Mouse (Mus musculus): Measurements from ENCODE around the gene Dusp7. TPM values are rescaled to one million over a fixed set of nuclear protein-coding genes. Genes with fewer than 3 reads are reported as not detected.

Gene Dusp7
- 8.9 and 13.8 TPM in 2 replicates for polyA plus RNA-seq (2015; fragmentation: Nextera tagmentation; extraction: Ambion mirVana)

DNA sequence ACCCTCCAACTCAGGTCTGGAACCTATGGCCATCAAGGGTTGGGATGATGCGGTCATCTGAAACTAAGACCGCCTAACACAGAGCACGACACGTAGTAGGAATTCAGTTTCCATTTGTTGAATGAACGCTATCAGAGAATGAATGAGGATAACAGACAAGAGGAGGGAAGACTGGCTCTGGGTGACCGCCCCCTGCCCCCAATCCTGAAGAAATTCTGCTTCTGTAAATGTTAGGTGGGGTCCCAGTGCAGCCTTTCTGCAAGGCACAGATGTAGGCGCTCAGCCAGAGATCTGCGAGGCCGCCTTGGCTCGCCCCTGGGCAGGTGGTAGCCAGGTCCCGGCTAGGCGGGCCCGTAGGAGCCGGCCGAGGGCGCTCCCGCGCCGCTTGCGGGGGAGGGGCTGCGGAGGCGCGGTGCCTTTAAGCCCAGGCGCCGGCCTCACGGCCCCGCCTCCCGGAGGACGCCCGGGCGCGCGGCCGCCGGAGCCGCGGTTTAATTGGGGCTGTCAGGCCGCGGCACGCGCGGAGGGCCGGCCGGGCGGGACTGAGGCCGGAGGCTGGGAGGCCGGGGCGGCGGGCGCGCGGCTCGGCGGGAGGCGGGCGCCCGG lies at the start of gene Dusp7:
TSS of gene Dusp7 (plus strand) at position 521 of the 606 bp plus-strand sequence.
- Histone ChIP-seq H3K4me3 (peak within 1 kb of the TSS; percentile 72), H3K4me1 (replicated peaks) (peaks cover 44% of the 10 kb centered on the region), H3K36me3 (peaks cover 9% of the 10 kb centered on the region; the same call in 1 of the 2 replicates), H3K4me2 (peak within 1 kb of the TSS; percentile 93), H3K27me3 (no peaks in the 10 kb centered on the region), H3K27ac (peak within 1 kb of the TSS; percentile 93), H3K9me3 (replicated peaks) (no peaks in the 10 kb centered on the region), H3K9ac (peak within 1 kb of the TSS; percentile 84)
- peak; percentile 76 for ATAC-seq (replicated peaks; ENCODE audit: insufficient number of reproducible peaks, insufficient read depth, low FRiP score, low read depth)
- under 1% methylated on average over 44 of the region's 57 CpGs for WGBS

DNA sequence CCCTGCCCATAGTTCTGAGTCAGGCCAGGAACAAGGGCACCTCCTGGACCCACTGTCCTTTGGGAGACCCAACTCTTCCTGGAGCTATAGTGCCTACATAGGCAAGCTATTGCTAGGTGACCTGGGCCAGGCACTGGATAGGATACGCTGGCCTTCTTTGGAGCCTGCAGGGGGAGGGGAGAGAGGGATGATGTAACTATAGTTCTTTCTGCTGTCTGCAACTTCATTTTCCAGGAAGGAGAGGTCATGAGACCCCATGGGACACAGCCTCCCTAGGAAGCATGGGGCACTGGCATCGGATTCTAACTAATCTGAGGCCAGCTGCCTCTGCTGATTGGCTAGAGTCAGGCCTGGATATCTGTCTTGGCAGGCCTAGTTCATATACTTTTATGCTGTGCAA lies 49.3 kb upstream of the Dusp7 start:
- Histone ChIP-seq H3K27ac (peak overlapping the region; percentile 67), H3K9me3 (replicated peaks) (no peaks in the 10 kb centered on the region), H3K9ac (0 out of 2 replicates have a peak overlapping the region, but pooled peaks have one; percentile 3), H3K36me3 (no peaks in the 10 kb centered on the region; the same call in 1 of the 2 replicates), H3K4me1 (replicated peaks) (peaks cover 34% of the 10 kb centered on the region), H3K4me2 (no peak overlapping the region), H3K4me3 (no peak overlapping the region), H3K27me3 (no peaks in the 10 kb centered on the region)
- WGBS, result 9% methylated on average over 2 of the region's 2 CpGs
- peak; percentile 43 for ATAC-seq (replicated peaks; ENCODE audit: insufficient number of reproducible peaks, insufficient read depth, low FRiP score, low read depth)

DNA sequence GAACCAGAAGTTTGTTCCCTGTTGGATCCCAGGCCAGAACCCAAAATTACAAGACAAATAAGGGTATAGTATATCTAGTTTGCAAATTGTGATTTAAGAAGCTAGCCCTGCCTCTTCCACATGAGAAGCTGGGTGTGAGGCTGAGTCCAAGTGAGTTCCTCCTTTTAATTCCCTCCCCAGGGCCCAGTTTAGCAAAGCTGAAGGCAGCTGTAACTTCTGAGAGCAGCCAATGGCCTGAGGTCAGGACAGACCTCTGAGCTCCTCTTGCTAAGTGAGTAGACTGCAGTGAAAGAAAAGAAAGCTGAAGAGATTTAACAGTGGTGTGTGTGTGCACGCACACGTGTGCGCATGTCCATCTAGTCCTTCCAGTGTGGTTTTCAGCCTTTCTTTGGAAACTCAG lies 45.9 kb upstream of the Dusp7 start:
- 85% methylated on average over 3 of the region's 3 CpGs for WGBS

DNA sequence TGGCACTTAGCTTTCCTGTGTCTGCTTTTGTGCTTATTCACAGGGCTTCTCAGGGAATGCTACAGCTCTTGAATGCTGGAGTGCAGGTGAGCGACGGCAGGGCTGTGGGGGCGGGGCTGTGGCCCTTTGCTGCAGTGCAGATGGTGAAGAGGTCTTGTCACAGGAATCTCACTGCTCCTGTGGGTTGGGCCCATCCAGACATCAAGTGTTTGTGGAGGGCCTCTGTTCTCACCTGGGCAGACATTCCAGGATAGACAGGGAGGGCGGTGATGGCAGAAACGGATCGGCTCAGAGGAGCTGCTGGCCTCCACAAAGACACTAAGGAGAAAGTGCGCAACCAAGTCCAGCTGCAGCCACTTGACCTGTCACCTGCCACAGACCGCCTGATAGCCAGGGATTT lies 42.2 kb upstream of the Dusp7 start:
- ATAC-seq (replicated peaks; ENCODE audit: insufficient number of reproducible peaks, insufficient read depth, low FRiP score, low read depth), result no peak
- H3K27me3 ChIP-seq, result no peaks in the 10 kb centered on the region
- H3K4me2 ChIP-seq, result no peak overlapping the region
- H3K9ac ChIP-seq, result no peak overlapping the region
- H3K4me3 ChIP-seq, result no peak overlapping the region
- 64% methylated on average over 8 of the region's 8 CpGs for WGBS
- no peak overlapping the region for H3K27ac ChIP-seq
- peaks cover 22% of the 10 kb centered on the region for H3K4me1 ChIP-seq (replicated peaks)
- no peaks in the 10 kb centered on the region for H3K9me3 ChIP-seq (replicated peaks)
- no peaks in the 10 kb centered on the region for H3K36me3 ChIP-seq

More for the DNA sequence above, 45.9 kb upstream of the Dusp7 start:
- Histone ChIP-seq H3K36me3 (no peaks in the 10 kb centered on the region), H3K9me3 (replicated peaks) (no peaks in the 10 kb centered on the region), H3K27me3 (no peaks in the 10 kb centered on the region), H3K4me2 (no peak overlapping the region), H3K4me1 (replicated peaks) (peaks cover 34% of the 10 kb centered on the region), H3K4me3 (no peak overlapping the region), H3K27ac (no peak overlapping the region), H3K9ac (no peak overlapping the region)
- no peak for ATAC-seq (replicated peaks; ENCODE audit: insufficient number of reproducible peaks, insufficient read depth, low FRiP score, low read depth)

DNA sequence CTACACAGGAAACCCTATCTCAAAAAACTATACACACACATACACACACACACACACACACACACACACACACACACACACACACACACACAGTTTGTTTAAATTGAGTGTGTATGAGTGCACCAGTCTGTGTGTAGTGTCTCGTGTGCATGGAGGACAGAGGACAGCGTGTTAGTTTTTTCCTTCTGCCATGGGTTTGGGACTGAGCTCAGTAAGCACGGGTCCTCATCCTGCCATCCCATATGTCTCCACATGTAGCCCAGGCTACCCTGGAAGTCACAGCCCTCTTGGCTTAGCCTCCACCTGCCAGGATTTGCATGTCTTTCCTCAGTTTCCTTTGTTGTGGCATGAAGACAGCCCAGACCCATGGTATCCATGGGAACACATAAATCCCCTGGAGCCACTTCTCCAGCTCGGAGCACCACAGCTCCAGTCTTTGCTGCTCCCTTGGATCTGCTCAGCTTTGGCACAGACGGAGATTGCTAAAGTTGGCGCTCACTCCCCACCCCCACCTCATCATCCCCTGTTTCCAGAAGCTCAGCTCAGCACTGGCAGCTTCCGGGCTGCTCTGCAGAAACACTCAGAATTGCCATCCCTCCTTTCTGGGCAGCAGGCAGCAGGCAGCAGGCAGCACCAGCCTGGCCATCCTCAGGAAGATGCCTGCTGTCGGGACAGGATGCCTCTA lies 41.2 kb upstream of the Dusp7 start:
- no peaks in the 10 kb centered on the region for H3K36me3 ChIP-seq

DNA sequence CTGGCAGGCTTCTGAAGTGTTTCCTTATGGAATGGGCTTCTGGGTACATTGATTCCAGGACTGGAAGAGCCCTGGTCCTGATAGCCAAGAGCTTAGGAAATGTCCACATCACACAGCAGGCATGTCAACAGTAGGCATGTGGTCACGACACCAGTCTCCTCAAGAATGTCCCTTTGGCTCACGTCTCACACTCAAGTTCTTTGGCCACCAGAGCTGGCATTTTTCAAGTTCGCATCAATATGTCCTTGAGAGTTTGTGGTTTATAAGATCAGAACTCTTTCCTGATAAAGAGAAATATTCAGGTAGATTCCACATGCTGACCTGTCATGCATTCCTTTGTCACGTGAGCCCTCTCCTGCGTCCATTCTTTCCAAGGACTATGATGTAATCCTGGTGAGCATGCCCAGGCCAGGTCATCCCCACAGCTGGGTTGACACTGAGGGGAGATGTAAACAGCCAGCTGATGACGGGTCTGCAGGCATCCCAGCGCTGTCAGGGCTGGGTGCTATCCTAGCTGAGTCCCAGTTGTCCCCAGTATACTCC lies 40.3 kb upstream of the Dusp7 start:
- no peak overlapping the region for H3K9ac ChIP-seq
- WGBS, result 49% methylated on average over 7 of the region's 7 CpGs

More for the DNA sequence above, 41.2 kb upstream of the Dusp7 start:
- Histone ChIP-seq H3K4me3 (no peak overlapping the region), H3K9ac (no peak overlapping the region), H3K27me3 (no peaks in the 10 kb centered on the region), H3K4me1 (replicated peaks) (peaks cover 17% of the 10 kb centered on the region), H3K4me2 (no peak overlapping the region), H3K9me3 (replicated peaks) (no peaks in the 10 kb centered on the region), H3K27ac (no peak overlapping the region)
- WGBS, result 77% methylated on average over 8 of the region's 8 CpGs
- ATAC-seq (replicated peaks; ENCODE audit: insufficient number of reproducible peaks, insufficient read depth, low FRiP score, low read depth), result 0 out of 2 replicates have a peak, but pooled peaks have one; percentile 38

DNA sequence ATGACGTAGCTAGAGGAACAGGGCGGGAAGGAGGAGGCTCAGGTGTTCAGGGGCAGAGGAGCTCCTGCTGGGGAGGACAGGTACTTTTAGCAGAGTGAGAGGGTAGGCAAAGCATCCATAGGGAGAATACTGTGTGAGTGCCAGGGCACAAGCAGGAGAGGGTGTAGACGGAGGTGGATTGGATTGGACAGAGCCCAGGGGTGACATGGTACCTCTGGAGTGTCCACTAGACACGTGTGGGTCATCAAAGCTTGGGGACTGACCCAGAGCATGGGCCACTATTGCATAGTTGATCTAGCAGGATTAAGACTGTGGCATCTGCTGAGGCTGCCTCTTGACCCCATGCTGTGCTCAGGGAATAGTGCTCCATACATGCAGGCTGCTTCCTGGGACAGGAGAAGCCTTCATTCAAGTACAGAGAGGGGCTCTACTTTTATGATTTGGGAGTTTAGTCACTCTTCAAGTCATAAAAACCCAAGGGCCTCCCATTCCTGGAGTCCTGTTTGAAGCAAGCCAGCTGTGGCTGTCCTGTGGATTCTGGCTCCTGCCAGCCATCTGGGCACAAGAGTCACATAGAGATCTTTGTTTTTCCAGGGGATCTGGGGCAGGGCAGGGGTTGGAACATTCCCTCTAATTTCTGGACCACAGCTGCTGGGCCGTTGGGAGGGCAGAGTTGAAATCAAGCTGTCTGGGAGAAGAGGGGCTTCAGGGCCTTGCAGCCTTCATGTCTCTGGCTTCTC lies 39.5 kb upstream of the Dusp7 start:
- WGBS, result 72% methylated on average over 5 of the region's 5 CpGs
- H3K27me3 ChIP-seq, result no peaks in the 10 kb centered on the region
- H3K9ac ChIP-seq, result no peak overlapping the region
- no peak for ATAC-seq (replicated peaks; ENCODE audit: insufficient number of reproducible peaks, insufficient read depth, low FRiP score, low read depth)
- H3K27ac ChIP-seq, result no peak overlapping the region
- no peaks in the 10 kb centered on the region for H3K9me3 ChIP-seq (replicated peaks)
- H3K36me3 ChIP-seq, result no peaks in the 10 kb centered on the region
- no peak overlapping the region for H3K4me2 ChIP-seq
- peaks cover 13% of the 10 kb centered on the region for H3K4me1 ChIP-seq (replicated peaks)
- H3K4me3 ChIP-seq, result no peak overlapping the region

More for the DNA sequence above, 40.3 kb upstream of the Dusp7 start:
- Histone ChIP-seq H3K27ac (no peak overlapping the region), H3K4me2 (no peak overlapping the region), H3K4me1 (replicated peaks) (peaks cover 13% of the 10 kb centered on the region), H3K27me3 (no peaks in the 10 kb centered on the region), H3K4me3 (no peak overlapping the region), H3K36me3 (no peaks in the 10 kb centered on the region), H3K9me3 (replicated peaks) (no peaks in the 10 kb centered on the region)
- no peak for ATAC-seq (replicated peaks; ENCODE audit: insufficient number of reproducible peaks, insufficient read depth, low FRiP score, low read depth)

DNA sequence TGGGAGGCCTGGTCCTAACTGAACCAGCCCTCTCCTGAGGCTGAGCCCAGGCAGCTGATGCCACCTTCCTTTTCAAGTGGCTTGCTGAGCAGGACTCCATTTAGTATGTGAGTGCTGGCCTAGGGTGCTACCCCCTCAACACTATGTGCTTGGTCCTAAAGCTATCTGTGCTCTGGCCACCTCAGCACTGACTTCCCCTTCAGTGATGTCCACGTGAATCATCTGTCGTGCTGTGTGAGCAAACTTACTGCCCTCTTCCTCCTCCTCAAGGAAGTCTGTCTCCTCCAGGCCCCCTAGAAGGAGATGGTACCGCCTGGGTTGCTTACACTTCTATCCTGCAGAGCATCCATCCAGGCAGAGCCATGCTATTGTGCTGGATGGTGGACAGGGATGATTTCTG lies 35.7 kb upstream of the Dusp7 start:
- H3K4me1 ChIP-seq (replicated peaks), result peaks cover 18% of the 10 kb centered on the region
- H3K27ac ChIP-seq, result no peak overlapping the region
- no peak overlapping the region for H3K4me3 ChIP-seq
- H3K4me2 ChIP-seq, result no peak overlapping the region
- no peak overlapping the region for H3K9ac ChIP-seq
- 84% methylated on average over 3 of the region's 3 CpGs for WGBS
- ATAC-seq (replicated peaks; ENCODE audit: insufficient number of reproducible peaks, insufficient read depth, low FRiP score, low read depth), result no peak
- no peaks in the 10 kb centered on the region for H3K9me3 ChIP-seq (replicated peaks)
- no peaks in the 10 kb centered on the region for H3K27me3 ChIP-seq
- no peaks in the 10 kb centered on the region for H3K36me3 ChIP-seq

DNA sequence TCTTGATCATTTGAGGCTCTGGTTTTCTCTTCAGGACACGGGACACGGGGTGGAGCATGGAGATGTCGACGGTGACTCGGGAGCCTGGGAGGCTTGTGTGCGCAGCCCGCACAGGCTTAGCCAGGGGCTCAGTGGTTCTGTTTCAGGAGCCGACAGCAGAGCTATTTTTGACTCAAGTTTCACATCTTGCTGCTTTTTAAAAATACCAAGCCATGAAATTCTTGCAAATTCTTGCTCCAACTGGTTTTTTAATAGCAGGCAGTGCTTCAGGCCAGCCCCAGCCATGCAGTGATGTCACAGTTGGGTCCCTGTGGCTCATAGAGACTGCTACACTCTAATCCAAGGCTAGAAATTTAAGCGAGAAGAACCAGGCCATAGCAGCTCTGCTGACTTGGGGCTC lies 30.8 kb upstream of the Dusp7 start:
- no peak for ATAC-seq (replicated peaks; ENCODE audit: insufficient number of reproducible peaks, insufficient read depth, low FRiP score, low read depth)
- Histone ChIP-seq H3K4me1 (replicated peaks) (peaks cover 37% of the 10 kb centered on the region), H3K36me3 (no peaks in the 10 kb centered on the region), H3K9me3 (replicated peaks) (no peaks in the 10 kb centered on the region), H3K4me2 (no peak overlapping the region), H3K9ac (no peak overlapping the region), H3K27ac (peak overlapping the region; percentile 46), H3K27me3 (no peaks in the 10 kb centered on the region), H3K4me3 (no peak overlapping the region)
- WGBS, result 50% methylated on average over 9 of the region's 9 CpGs

DNA sequence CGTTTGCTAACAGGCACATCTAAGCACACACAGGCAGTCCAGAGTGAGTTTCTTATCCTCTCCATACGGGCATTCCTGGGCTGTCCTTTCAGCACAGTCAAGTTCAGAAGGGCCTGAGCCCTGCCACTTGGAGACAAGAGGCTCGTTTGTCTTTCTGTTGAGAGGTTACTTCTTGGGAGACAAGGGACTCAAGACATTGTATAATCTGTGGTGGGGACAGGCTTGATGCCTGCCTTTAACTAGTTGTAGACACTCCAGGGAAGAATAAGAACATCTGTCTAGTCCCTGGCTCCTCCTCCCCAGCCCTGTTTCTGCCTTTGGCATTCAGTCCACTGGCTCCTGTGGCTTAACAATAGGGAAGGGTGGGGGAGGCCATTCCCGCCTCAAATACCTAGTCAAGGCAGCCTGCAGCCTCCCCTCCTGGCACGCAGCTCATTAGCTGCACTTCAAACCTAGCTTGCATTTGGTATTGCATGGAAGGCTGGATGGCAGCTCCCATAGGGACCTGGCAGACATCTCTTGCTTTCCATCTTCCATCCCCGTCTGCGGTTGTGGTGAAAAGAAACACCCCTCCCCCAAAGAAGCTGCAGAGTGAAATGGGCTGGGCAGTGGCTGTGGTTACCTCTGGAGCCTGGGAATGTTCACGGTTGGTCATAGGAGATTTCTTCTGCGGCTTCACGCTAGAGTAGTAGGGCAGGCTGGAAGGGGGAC lies 29.8 kb upstream of the Dusp7 start:
- no peak overlapping the region for H3K9ac ChIP-seq
- no peaks in the 10 kb centered on the region for H3K27me3 ChIP-seq
- H3K9me3 ChIP-seq (replicated peaks), result no peaks in the 10 kb centered on the region
- H3K4me2 ChIP-seq, result no peak overlapping the region
- peak overlapping the region; percentile 46; the same call in 1 of the 2 replicates for H3K27ac ChIP-seq
- 29% methylated on average over 10 of the region's 10 CpGs for WGBS
- no peak for ATAC-seq (replicated peaks; ENCODE audit: insufficient number of reproducible peaks, insufficient read depth, low FRiP score, low read depth)
- H3K4me1 ChIP-seq (replicated peaks), result peaks cover 37% of the 10 kb centered on the region
- no peak overlapping the region for H3K4me3 ChIP-seq
- no peaks in the 10 kb centered on the region for H3K36me3 ChIP-seq

DNA sequence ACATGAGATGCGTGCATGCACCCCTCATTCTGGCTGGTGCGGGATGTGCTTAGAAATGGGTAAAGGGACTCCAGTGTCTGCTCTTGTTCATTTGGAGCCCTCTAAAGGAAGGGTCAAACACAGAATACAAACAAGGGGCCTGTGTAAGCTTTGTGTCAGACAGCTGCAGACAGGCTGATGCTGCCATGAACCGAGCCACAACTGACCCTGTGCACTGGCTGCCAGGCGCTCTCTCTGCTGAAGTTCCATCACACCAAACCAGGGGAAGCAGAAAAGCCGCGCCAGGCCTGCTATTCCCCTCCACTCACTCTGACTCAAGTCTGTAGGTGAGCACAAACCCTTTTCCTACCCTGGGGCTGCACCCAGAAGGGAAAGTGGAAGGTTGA lies 29.3 kb upstream of the Dusp7 start:
- H3K9me3 ChIP-seq (replicated peaks), result no peaks in the 10 kb centered on the region
- H3K9ac ChIP-seq, result no peak overlapping the region
- H3K27me3 ChIP-seq, result no peaks in the 10 kb centered on the region
- H3K27ac ChIP-seq, result no peak overlapping the region
- no peaks in the 10 kb centered on the region for H3K36me3 ChIP-seq
- H3K4me2 ChIP-seq, result no peak overlapping the region
- peaks cover 37% of the 10 kb centered on the region for H3K4me1 ChIP-seq (replicated peaks)
- ATAC-seq (replicated peaks; ENCODE audit: insufficient number of reproducible peaks, insufficient read depth, low FRiP score, low read depth), result no peak
- 68% methylated on average over 6 of the region's 6 CpGs for WGBS
- no peak overlapping the region for H3K4me3 ChIP-seq

Data from heart, embryonic 15.5 days (tissue).